Mouse (Mus musculus) spleen, postnatal 14 days (tissue): ENCODE results near the gene Atf5.

Experiments used
- DNase-seq, 2 experiments: peaks; one replicate each; pipeline ENCODE4 v3.0.0; 2021 to 2022; ENCODE audit warnings: low spot score in 2 of 2

Atf5 gene

GRCm38 (mm10) chr7:44850146-44850545 is 33.7 kb upstream of the Atf5 start:
- peak; percentile 54 to 59 for DNase-seq

DNA sequence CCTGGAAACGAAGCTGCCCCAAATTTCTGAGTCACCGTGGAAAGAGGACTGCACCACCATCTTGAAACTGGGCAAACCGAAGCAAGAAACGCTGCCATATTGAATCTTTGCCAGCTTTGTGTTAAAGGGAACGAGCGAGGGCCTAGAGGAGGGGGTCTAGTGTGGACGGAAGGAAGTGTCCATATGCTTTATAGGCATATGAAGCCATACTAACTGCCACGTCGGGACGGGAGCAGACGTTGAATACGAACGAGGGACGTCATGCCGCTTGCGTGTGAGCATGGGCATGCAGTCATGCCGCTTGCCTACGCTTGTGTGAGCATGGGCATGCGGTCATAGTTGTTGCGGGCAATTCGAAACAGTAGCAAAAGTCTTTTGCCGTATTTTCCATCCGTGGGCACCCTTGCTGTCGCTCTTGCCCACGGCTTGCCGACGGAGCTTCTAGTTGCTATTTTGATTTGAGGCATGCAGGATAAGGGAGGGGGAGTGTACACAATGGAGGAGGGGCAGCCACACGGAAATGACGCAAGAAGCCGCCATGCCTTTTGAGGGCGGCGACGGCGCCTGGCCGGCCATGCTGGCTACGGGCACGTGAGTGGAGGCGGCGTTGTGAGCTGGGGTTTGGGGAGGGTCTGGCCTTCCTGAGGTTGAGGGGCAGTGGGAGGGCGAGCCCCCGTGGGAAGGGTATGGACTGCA is 33.1 kb upstream of the Atf5 start:
- DNase-seq, result peak; percentile 76 to 82

GRCm38 (mm10) chr7:44848561-44849415 is 32.3 kb upstream of the Atf5 start, which contains the start of the genes Akt1s1 and Tbc1d17:
Gene Akt1s1, plus strand, starts transcription at chr7:44848991.
Gene Tbc1d17, minus strand, starts transcription at chr7:44849079.
- DNase-seq, result peak; percentile 91 to 94

- DNase-seq, result no peak
Observed at GRCm38 (mm10) chr7:44847772-44848171, 31.3 kb upstream of the Atf5 start.

DNA sequence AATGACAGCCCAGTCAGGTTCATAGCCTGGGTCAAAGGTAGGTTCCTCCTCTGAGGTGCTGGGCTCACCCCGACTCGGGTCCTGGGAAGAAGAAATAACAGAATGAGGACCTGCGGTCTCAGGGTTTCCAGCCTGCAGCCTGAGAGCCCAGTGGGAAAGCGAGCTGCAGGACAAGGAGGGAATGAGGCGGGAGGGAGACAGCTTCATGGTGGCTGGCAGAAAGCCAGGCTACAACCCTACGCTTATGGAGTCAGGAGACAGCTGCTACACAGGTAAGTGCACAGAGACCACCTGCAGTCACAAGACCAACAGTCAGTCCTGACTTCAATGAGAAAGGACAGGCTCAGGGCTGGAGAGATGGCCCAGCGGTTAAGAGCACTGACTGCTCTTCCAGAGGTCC is 30.3 kb upstream of the Atf5 start:
- DNase-seq, result no peak

DNA sequence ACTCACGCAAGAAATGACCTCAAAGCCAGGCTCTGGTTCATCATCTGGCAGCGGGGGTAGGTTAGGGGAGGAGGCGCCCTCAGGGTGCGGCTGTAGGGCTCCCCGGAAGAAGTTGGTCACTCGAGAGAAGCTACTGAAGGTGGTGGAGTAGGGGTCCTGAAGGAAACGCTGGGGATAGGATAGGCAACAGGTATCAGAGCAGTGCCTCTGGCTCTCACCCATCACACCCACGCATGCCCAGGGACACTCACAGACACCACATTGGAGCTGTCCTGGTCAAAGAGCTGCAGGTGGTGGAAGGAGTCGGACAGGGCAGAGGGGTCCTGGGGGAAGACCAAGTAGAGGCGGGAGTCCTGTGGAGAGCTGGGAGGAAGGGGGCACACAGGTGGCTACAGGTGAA is 28.5 kb upstream of the Atf5 start:
- DNase-seq, result no peak

DNA sequence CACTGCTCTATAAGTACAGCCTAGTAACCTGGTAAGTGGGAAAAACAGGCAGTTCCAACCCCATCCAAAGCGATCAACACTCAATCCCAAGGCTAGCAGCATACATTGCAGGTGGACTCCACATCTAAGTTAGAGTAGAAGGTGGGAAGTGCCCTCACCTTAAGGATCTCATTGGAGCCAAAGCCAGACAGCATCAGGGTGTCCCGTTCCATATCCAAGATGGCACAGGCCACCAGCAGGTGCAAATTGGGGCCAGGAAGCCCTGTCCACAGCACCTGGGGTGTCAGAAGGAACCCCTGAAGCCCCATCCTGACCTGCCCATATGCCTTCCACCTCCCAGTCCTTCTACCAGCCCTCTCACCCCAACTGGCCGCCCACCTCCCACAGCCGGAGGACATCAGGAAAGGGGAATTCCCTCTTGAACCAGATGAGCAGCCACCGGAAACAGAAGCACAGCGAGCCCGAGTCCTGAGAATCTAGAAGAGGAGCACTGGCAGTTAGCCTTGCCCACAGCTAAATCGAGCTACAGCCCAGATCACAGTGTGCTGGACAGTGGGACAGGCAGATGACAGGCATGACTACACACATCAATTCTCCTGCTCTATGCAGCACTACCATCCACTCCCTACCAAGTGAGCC is 25.5 kb upstream of the Atf5 start:
- no peak for DNase-seq

- DNase-seq, result no peak
Observed at GRCm38 (mm10) chr7:44840426-44840825, 24.0 kb upstream of the Atf5 start.

DNA sequence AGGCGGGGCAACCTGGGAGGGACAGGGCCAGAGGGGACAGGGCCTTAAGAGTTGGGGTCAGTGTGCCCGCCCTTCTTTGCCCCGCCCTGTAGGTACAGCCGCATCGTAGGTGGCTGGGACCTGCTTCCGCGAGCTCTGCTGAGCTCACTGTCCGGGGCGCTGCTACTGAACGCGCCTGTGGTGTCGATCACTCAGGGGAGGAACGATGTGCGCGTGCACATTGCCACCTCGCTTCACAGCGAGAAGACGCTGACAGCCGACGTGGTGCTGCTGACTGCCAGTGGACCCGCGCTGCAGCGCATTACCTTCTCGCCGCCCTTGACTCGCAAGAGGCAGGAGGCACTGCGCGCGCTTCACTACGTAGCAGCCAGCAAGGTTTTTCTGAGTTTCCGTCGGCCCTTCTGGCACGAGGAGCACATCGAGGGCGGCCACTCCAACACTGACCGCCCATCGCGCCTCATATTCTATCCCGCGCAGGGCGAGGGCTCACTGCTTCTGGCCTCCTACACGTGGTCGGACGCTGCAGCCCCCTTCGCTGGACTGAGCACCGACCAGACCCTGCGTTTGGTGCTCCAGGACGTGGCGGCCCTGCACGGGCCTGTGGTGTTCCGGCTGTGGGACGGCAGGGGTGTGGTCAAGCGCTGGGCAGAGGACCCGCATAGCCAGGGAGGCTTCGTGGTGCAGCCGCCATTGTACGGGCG is 23.2 kb upstream of the Atf5 start:
- peak; percentile 46 to 63 for DNase-seq

- no peak for DNase-seq
Observed at GRCm38 (mm10) chr7:44839171-44839490, 22.7 kb upstream of the Atf5 start.

DNA sequence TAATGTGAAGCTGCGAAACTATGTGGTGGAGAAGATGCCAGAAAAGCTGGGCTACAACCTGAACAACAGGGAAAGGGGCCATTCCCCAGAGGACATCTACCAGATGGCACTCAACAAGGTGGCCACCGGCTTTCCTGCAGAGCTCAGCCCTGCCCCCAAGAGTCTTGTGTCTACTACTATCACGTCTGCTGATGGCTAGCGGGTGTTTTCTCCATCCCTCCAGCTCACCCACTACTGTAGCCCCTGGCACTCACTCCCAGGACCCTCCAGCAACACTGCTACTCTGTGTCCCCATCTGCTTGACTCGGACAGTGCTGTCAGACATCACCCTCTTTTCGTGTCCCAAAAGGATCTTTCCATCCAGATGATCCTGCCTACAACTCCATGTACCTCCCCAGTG is 21.6 kb upstream of the Atf5 start:
- DNase-seq, result no peak

- DNase-seq, result no peak
Observed at GRCm38 (mm10) chr7:44836423-44837053, 20.1 kb upstream of the Atf5 start.

- peak; percentile 64 to 67 for DNase-seq
Observed at GRCm38 (mm10) chr7:44836016-44836404, 19.6 kb upstream of the Atf5 start.

- no peak for DNase-seq
Observed at GRCm38 (mm10) chr7:44835373-44836015, 19.0 kb upstream of the Atf5 start.

DNA sequence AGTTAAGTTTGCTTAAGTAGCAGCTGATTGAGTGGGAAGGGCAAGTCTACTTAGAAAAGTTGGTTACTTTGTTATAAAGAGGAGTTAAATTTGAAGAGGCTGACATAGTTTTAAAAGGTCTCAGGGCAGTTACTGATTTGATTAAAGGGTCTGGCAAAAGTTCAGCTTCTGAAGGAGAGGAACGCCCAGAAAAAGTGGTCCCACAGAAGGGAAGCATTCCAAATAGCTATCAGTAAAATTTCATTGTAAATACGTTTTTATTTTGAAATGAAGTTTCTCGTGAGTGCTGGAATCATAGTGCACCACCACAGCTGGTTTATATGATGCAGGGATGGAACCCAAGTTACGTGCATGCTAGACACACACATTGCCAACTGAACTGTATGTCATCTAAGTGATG is 16.3 kb upstream of the Atf5 start:
- DNase-seq, result no peak

DNA sequence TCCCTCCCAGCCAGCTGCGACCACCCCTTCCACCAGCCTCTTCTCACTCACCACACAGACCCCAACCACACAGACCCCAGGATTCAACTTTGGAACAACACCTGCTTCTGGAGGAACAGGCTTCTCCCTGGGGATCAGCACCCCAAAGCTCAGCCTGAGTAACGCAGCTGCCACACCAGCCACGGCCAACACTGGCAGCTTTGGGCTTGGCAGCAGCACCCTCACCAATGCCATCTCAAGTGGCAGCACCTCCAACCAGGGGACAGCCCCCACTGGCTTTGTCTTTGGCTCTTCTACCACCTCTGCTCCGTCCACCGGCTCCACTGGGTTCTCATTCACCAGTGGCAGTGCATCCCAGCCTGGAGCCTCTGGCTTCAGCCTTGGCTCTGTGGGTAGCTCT is 12.2 kb upstream of the Atf5 start:
- DNase-seq, result no peak

DNA sequence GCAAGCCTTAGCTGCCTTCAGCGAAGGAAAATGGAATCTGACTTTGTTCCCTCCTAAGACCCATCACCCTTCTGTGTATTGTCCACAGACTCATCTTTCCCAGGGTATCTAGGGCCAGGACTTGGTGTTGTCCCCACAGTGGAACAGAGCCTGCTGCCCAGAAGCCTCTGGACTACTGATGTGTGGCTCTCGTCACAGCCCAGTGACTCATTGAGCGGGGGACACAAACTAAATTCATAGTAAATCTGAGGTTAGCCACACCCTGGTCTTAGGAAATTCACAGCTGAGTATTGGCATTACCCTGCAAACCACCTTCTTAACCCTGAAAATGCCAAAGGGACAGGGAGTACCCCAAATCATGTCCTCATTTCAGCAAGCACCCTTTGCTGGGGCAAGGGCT is 10.3 kb upstream of the Atf5 start:
- no peak for DNase-seq

GRCm38 (mm10) chr7:44824872-44825271 is 8.4 kb upstream of the Atf5 start:
- peak; percentile 64 to 78 for DNase-seq

DNA sequence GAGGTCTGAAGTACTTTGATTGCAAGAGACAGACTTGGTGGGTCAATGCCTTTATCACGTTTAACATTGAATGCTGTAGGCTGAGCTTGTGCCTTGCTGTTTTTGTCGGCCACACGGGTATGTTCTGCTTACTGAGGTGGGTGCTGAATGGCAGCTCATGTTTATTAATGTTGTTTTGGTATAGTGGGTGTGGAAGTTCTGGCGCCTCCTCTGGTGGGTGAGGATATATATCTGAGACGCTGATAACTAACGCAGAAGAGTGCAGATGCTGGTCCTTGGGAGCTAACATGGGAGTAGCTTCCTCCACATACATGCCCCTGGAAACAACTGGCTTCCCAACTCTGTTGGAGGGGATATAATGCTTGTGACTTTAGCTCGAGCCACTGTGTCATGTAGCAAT is 7.0 kb upstream of the Atf5 start:
- no peak for DNase-seq

- DNase-seq, result peak in 1 of 2 experiments; percentile 3
Observed at GRCm38 (mm10) chr7:44821666-44822448, 5.4 kb upstream of the Atf5 start.
